17 mouse cellular contexts compared by ENCODE assay signal in genomic region chr14:103341385-103342294, GRCm38 (mm10). TPM values are rescaled to one million over a fixed set of nuclear protein-coding genes. Genes with fewer than 3 reads are reported as not detected.
DNase-seq lines count a peak whose midpoint lies in the region; ATAC-seq and TF ChIP-seq lines count a peak whose summit lies in the region.
"Had no signal": no experiment of that assay in that cellular context is flagged by ENCODE, and none has a peak within 500 bp of the region (broad histone marks: within the 10 kb centered on the region; RNA-seq: fewer than 3 reads in every experiment).

No protein-coding gene starts in this region.

- H3K9me3 ChIP-seq in CH12.LX (replicated peaks; ENCODE audit: low read length), result no peaks in the 10 kb centered on the region
- no peaks in the 10 kb centered on the region for H3K9me3 ChIP-seq in liver, embryonic 15.5 days (replicated peaks)
- H3K9me3 ChIP-seq: forebrain, embryonic 15.5 days; hindbrain, embryonic 10.5 days; stomach, embryonic 15.5 days had no signal

- ATAC-seq in liver, embryonic 15.5 days (ENCODE audit: insufficient read depth), result no peak
- ATAC-seq: forebrain, embryonic 15.5 days had no signal

- no peak for TF ChIP-seq EP300 in CH12.LX (IDR thresholded peaks at IDR 0.05; ENCODE audit: low read length)

- no peak overlapping the region for H3K4me3 ChIP-seq in CH12.LX (replicated peaks in 1 of 3; ENCODE audit: low read depth in 2 of 3, low read length in 2 of 3, poor library complexity in 1 of 3)
- no peak overlapping the region for H3K4me3 ChIP-seq in liver, embryonic 15.5 days (replicated peaks)
- H3K4me3 ChIP-seq: forebrain, embryonic 15.5 days; hindbrain, embryonic 10.5 days; stomach, embryonic 15.5 days had no signal

- H3K27me3 ChIP-seq in CH12.LX (replicated peaks), result no peaks in the 10 kb centered on the region
- no peaks in the 10 kb centered on the region for H3K27me3 ChIP-seq in liver, embryonic 15.5 days
- H3K27me3 ChIP-seq: forebrain, embryonic 15.5 days; stomach, embryonic 15.5 days had no signal

- dilution Hi-C loops in CH12.LX (cut with MboI; ENCODE audit: extremely low pct_ligation_motif_present, extremely low pct_unique_long_range_greater_than_20kb, low sequenced_read_pairs), result no loop called here

- in situ Hi-C loops in CH12.LX (cut with MboI; ENCODE audit: low pct_ligation_motif_present, low pct_unique_long_range_greater_than_20kb, low sequenced_read_pairs), result no loop called here

- H3K36me3 ChIP-seq in CH12.LX (replicated peaks in 1 of 2; ENCODE audit: control insufficient read depth in 1 of 2, insufficient read depth in 1 of 2, low read length in 1 of 2), result peaks cover 0 to 8% of the 10 kb centered on the region in 2 experiments
- H3K36me3 ChIP-seq in liver, embryonic 15.5 days (replicated peaks), result no peaks in the 10 kb centered on the region
- H3K36me3 ChIP-seq: forebrain, embryonic 15.5 days; hindbrain, embryonic 10.5 days; stomach, embryonic 15.5 days had no signal

- DNase-seq in ovary, adult 18-20 months (ENCODE audit: low spot score), result peak; percentile 48
- no peak for DNase-seq in ovary, postnatal 10 days (ENCODE audit: low spot score)
- no peak for DNase-seq in CH12.LX (ENCODE audit: extremely low read depth)
- DNase-seq in adrenal gland, postnatal 14 days, result peak; percentile 39
- no peak for DNase-seq in yolk sac, embryonic 10.5 days (ENCODE audit: low spot score)
- no peak for DNase-seq in lung, adult 18-20 months
- no peak for DNase-seq in cerebellum, adult 11 months
- DNase-seq: cerebellum, adult 18-20 months; kidney, adult 11 months; kidney, postnatal 4 days; left cerebral cortex, postnatal 4 days; right cerebral cortex, postnatal 4 days had no signal

- H3K4me2 ChIP-seq in CH12.LX (ENCODE audit: insufficient read depth, low read depth, poor library complexity, severe bottlenecking), result 0 out of 2 replicates have a peak overlapping the region, but pooled peaks have one; percentile 12
- 0 out of 2 replicates have a peak overlapping the region, but pooled peaks have one; percentile 5 for H3K4me2 ChIP-seq in liver, embryonic 15.5 days
- H3K4me2 ChIP-seq: forebrain, embryonic 15.5 days; heart, embryonic 11.5 days; stomach, embryonic 15.5 days had no signal

- 11% methylated on average over 1 of the region's 1 CpGs for WGBS in liver, embryonic 15.5 days (ENCODE audit: insufficient replicate concordance)

- TF ChIP-seq RAD21 in CH12.LX (IDR thresholded peaks at IDR 0.05; ENCODE audit: low read depth, low read length), result no peak

- TF ChIP-seq CTCF in CH12.LX (conservative IDR thresholded peaks at IDR 0.05 in 1 of 2, IDR thresholded peaks at IDR 0.05 in 1 of 2; ENCODE audit: low read depth in 2 of 2, low read length in 2 of 2), result no peak

- no peak overlapping the region for H3K9ac ChIP-seq in CH12.LX (ENCODE audit: insufficient read depth, low read depth)
- H3K9ac ChIP-seq in liver, embryonic 15.5 days, result no peak overlapping the region
- H3K9ac ChIP-seq: forebrain, embryonic 15.5 days; stomach, embryonic 15.5 days had no signal

- peaks cover 6 to 35% of the 10 kb centered on the region in 2 experiments; a peak in 3 of 4 replicates for H3K4me1 ChIP-seq in CH12.LX (ENCODE audit: control insufficient read depth in 1 of 2, insufficient read depth in 2 of 2)
- peaks cover 36% of the 10 kb centered on the region for H3K4me1 ChIP-seq in liver, embryonic 15.5 days (replicated peaks)

- no peak for TF ChIP-seq POLR2A in CH12.LX (IDR thresholded peaks at IDR 0.05; ENCODE audit: low read depth, low read length)

- no peak overlapping the region for H3K27ac ChIP-seq in CH12.LX (ENCODE audit: insufficient read depth, low read depth)
- peak overlapping the region; percentile 41; the same call in 1 of the 2 replicates for H3K27ac ChIP-seq in liver, embryonic 15.5 days (replicated peaks)
- H3K27ac ChIP-seq: forebrain, embryonic 15.5 days; hindbrain, embryonic 10.5 days; stomach, embryonic 15.5 days had no signal

- peaks cover 53% of the 10 kb centered on the region for H3K79me2 ChIP-seq in CH12.LX (replicated peaks; ENCODE audit: control insufficient read depth, extremely low read depth, insufficient read depth, poor library complexity, severe bottlenecking)

TF ChIP-seq in CH12.LX, 34 proteins besides CTCF, POLR2A, EP300 and RAD21:
- no peak for TF ChIP-seq RCOR1 (conservative IDR thresholded peaks at IDR 0.05; ENCODE audit: low read depth, low read length)
- TF ChIP-seq ZKSCAN1 (IDR thresholded peaks at IDR 0.05; ENCODE audit: borderline replicate concordance, low read depth, low read length), result no peak
- TF ChIP-seq HCFC1 (IDR thresholded peaks at IDR 0.05; ENCODE audit: low read depth, low read length), result no peak
- TF ChIP-seq SIN3A (IDR thresholded peaks at IDR 0.05; ENCODE audit: low read length), result no peak

RNA-seq across cellular contexts. Expression of gene Mycbp2, which starts 5.0 kb away (rescaled TPM):
- 26.8 and 29.5 TPM in 2 replicates for total RNA-seq in CH12.LX (2012; rRNA removed)
- total RNA-seq in CH12.LX (2014; rRNA removed), result 25.8 and 25.9 TPM in 2 replicates
- 53.2 and 60.1 TPM in 2 replicates for polyA plus RNA-seq in CH12.LX (2012; ENCODE audit: insufficient read length, low read depth)
- 49.7 and 53.1 TPM in 2 replicates for total RNA-seq in adrenal gland, postnatal 14 days (2021)
- polyA plus RNA-seq in liver, embryonic 15.5 days (2015; fragmentation: Nextera tagmentation; extraction: Ambion mirVana), result 6.4 and 7.2 TPM in 2 replicates

Comparison
In these comparisons a context has a peak if more than half of its experiments do, and no peak if none do; other contexts are left out.
1. DNase-seq: peak in ovary, adult 18-20 months (single experiment) and adrenal gland, postnatal 14 days (single experiment); none in ovary, postnatal 10 days (single experiment), CH12.LX (single experiment), yolk sac, embryonic 10.5 days (single experiment), lung, adult 18-20 months (0 of 2) and cerebellum, adult 11 months (single experiment).